Mouse (Mus musculus) liver, embryonic 14.5 days (tissue): ENCODE data around the gene Ccdc69. TPM values are rescaled to one million over a fixed set of nuclear protein-coding genes. Genes with fewer than 3 reads are reported as not detected.

ENCODE experiments used
- ATAC-seq: fragments of 200-750 bp; cut with Nextera tagmentation; 2 replicates; pipeline ENCODE4 v1.8.0; 2017; ENCODE audit warnings: moderate number of reproducible peaks, mild to moderate bottlenecking, moderate library complexity; ENCODE audit not compliant: insufficient read depth
- DNase-seq, 3 experiments: peaks; one replicate each; pipeline ENCODE4 v3.0.0-alpha.2; 2012 to 2013; ENCODE audit warnings: low read depth in 3 of 3, low spot score in 3 of 3
- H3K27ac ChIP-seq: fragments of 300-500 bp; sonication (generic); 2 replicates; pipeline ENCODE4 v1.5.1; 2014; ENCODE audit warnings: moderate library complexity, mild to moderate bottlenecking, control low read depth, inconsistent platforms
- H3K27me3 ChIP-seq: fragments of 300-500 bp; sonication (generic); 2 replicates; pipeline ENCODE4 v1.6.1; 2014; ENCODE audit warnings: mild to moderate bottlenecking, low read length, moderate library complexity; ENCODE audit not compliant: control insufficient read depth, insufficient read depth
- H3K36me3 ChIP-seq: fragments of 300-500 bp; sonication (generic); replicated peaks from 2 replicates; pipeline ENCODE4 v1.6.1; 2014; ENCODE audit warnings: low read depth; ENCODE audit not compliant: control insufficient read depth, insufficient read depth
- H3K4me1 ChIP-seq, 2 experiments: fragments of 200-500 bp in 1 of 2; fragments of 300-500 bp in 1 of 2; sonication (generic) in 1 of 2; replicated peaks; 2 replicates each; pipeline ENCODE4 v1.6.1; 2012 to 2014; ENCODE audit warnings: antibody characterized with exemption in 1 of 2, inconsistent platforms in 1 of 2, low read length in 1 of 2; ENCODE audit not compliant: control insufficient read depth in 2 of 2, insufficient read depth in 2 of 2
- H3K4me2 ChIP-seq: fragments of 300-500 bp; sonication (generic); 2 replicates; pipeline ENCODE4 v1.6.1; 2014; ENCODE audit warnings: low read depth, mild to moderate bottlenecking, control low read depth, moderate library complexity
- H3K4me3 ChIP-seq, 2 experiments: fragments of 200-500 bp in 1 of 2; fragments of 300-500 bp in 1 of 2; sonication (generic) in 1 of 2; 2 replicates each; pipeline ENCODE4 v1.5.1; 2012 to 2014; ENCODE audit warnings: low read depth in 2 of 2, low read length in 2 of 2, mild to moderate bottlenecking in 2 of 2, control low read depth in 1 of 2, inconsistent platforms in 1 of 2, moderate library complexity in 1 of 2; ENCODE audit not compliant: insufficient read depth in 1 of 2
- H3K9ac ChIP-seq: fragments of 300-500 bp; sonication (generic); replicated peaks from 2 replicates; pipeline ENCODE4 v1.6.1; 2014; ENCODE audit warnings: mild to moderate bottlenecking, control low read depth, moderate library complexity
- H3K9me3 ChIP-seq: fragments of 300-500 bp; sonication (generic); 2 replicates; pipeline ENCODE4 v1.6.1; 2016; ENCODE audit warnings: low read length, mixed read lengths; ENCODE audit not compliant: control insufficient read depth
- CTCF ChIP-seq: IDR thresholded peaks from 2 replicates; pipeline ENCODE4 v1.5.1; 2016; ENCODE audit warnings: antibody characterized with exemption, low read depth, control low read depth
- EP300 ChIP-seq: IDR thresholded peaks from 2 replicates; pipeline ENCODE4 v1.6.1; 2016; ENCODE audit warnings: antibody characterized with exemption, low read depth
- WGBS: fragments of 180-500 bp; shearing (Covaris S2); extraction: QIAGEN DNeasy Blood & Tissue Kit; methylation state at CpG from one replicate; pipeline ENCODE4 v1.1.7; 2014; ENCODE audit not compliant: insufficient replicate concordance; 5-methylcytosine and 5-hydroxymethylcytosine counted together
- polyA plus RNA-seq, 2 experiments: library from polyadenylated mRNA; depleted of rRNA in 1 of 2; stranded (reverse) in 1 of 2; unstranded in 1 of 2; fragments of >200 nt; fragmentation: Nextera tagmentation in 1 of 2; extraction: Ambion mirVana in 1 of 2; gene quantifications; 2 replicates each; pipeline versions ENCODE4 v1.2.1 to v1.2.3; 2012 to 2014

Gene Ccdc69
- polyA plus RNA-seq, 2 experiments, result 0.77 to 1.1 TPM

- WGBS, result 21% methylated on average over 5 of the region's 5 CpGs
- no peak for ATAC-seq
- Histone ChIP-seq H3K4me1 (peaks cover 4 to 18% of the 10 kb centered on the region in 2 experiments; a peak in 2 of 4 replicates), H3K4me3 (peak overlapping the region; percentile 47 to 60), H3K27ac (no peak overlapping the region), H3K36me3 (no peaks in the 10 kb centered on the region), H3K9me3 (no peaks in the 10 kb centered on the region), H3K4me2 (peak overlapping the region; percentile 75), H3K9ac (no peak overlapping the region), H3K27me3 (no peaks in the 10 kb centered on the region)
- no peak for DNase-seq
- no peak for TF ChIP-seq EP300
- no peak for TF ChIP-seq CTCF
Measured at GRCm38 (mm10) chr11:55032286-55032685, 45.6 kb downstream of the Ccdc69 start.

GRCm38 (mm10) chr11:55031991-55032280, 46.0 kb downstream of the Ccdc69 start:
- peak overlapping the region; percentile 46 to 60; a peak in 1 of 4 replicates for H3K4me3 ChIP-seq
- no peak for ATAC-seq
- H3K36me3 ChIP-seq, result no peaks in the 10 kb centered on the region
- peaks cover 4 to 19% of the 10 kb centered on the region in 2 experiments; a peak in 2 of 4 replicates for H3K4me1 ChIP-seq
- TF ChIP-seq EP300 (no peak), CTCF (no peak)
- no peaks in the 10 kb centered on the region for H3K9me3 ChIP-seq
- H3K27me3 ChIP-seq, result no peaks in the 10 kb centered on the region
- peak overlapping the region; percentile 75 for H3K4me2 ChIP-seq
- H3K9ac ChIP-seq, result no peak overlapping the region
- H3K27ac ChIP-seq, result no peak overlapping the region
- 29% methylated on average over 1 of the region's 4 CpGs for WGBS
- DNase-seq, result no peak

GRCm38 (mm10) chr11:55031211-55031990, 46.5 kb downstream of the Ccdc69 start:
- ATAC-seq (no peak), DNase-seq (no peak)
- Histone ChIP-seq H3K4me3 (0 out of 4 replicates have a peak overlapping the region, but pooled peaks of 1 of the 2 experiments have one; percentile 16), H3K4me1 (peaks cover 4 to 22% of the 10 kb centered on the region in 2 experiments; a peak in 2 of 4 replicates), H3K27ac (no peak overlapping the region), H3K36me3 (no peaks in the 10 kb centered on the region), H3K9ac (no peak overlapping the region), H3K4me2 (peak overlapping the region; percentile 75), H3K27me3 (no peaks in the 10 kb centered on the region), H3K9me3 (no peaks in the 10 kb centered on the region)
- WGBS, result 14% methylated on average over 10 of the region's 10 CpGs
- TF ChIP-seq CTCF, result no peak
- no peak for TF ChIP-seq EP300

- ATAC-seq (no peak), DNase-seq (no peak)
- H3K9ac ChIP-seq, result no peak overlapping the region
- no peak for TF ChIP-seq EP300
- no peak for TF ChIP-seq CTCF
- WGBS, result 38% methylated on average over 2 of the region's 2 CpGs
- H3K4me3 ChIP-seq, result no peak overlapping the region
- H3K36me3 ChIP-seq, result no peaks in the 10 kb centered on the region
- no peaks in the 10 kb centered on the region for H3K27me3 ChIP-seq
- H3K4me2 ChIP-seq, result no peak overlapping the region; the same call in 1 of the 2 replicates
- no peak overlapping the region for H3K27ac ChIP-seq
- H3K4me1 ChIP-seq, result peaks cover 1 to 29% of the 10 kb centered on the region in 2 experiments; a peak in 2 of 4 replicates
- H3K9me3 ChIP-seq, result no peaks in the 10 kb centered on the region
Measured at GRCm38 (mm10) chr11:55028509-55028908, 49.4 kb downstream of the Ccdc69 start.

- Histone ChIP-seq H3K27ac (no peak overlapping the region), H3K27me3 (no peaks in the 10 kb centered on the region), H3K9ac (no peak overlapping the region), H3K4me2 (no peak overlapping the region), H3K9me3 (no peaks in the 10 kb centered on the region), H3K4me3 (no peak overlapping the region), H3K36me3 (no peaks in the 10 kb centered on the region), H3K4me1 (peaks cover 3 to 40% of the 10 kb centered on the region in 2 experiments; a peak in 2 of 4 replicates)
- DNase-seq (no peak), ATAC-seq (no peak)
- no peak for TF ChIP-seq EP300
- TF ChIP-seq CTCF, result no peak
- 62% methylated on average over 2 of the region's 2 CpGs for WGBS
Measured at GRCm38 (mm10) chr11:55027204-55027855, 50.6 kb downstream of the Ccdc69 start.
